Mouse (Mus musculus): ENCODE data around the gene Anp32b.

Gene Anp32b

GRCm38 (mm10) chr4:46450519-46451131 is at the start of gene Anp32b:
Anp32b (plus strand) TSS chr4:46450902.
- peak; percentile 93 for DNase-seq

- no peak for DNase-seq
Measured at GRCm38 (mm10) chr4:46404042-46404795, 46.5 kb upstream of the Anp32b start.

GRCm38 (mm10) chr4:46406966-46407703 is 43.6 kb upstream of the Anp32b start:
- no peak for DNase-seq

- no peak for DNase-seq
Measured at GRCm38 (mm10) chr4:46410677-46411076, 40.0 kb upstream of the Anp32b start.

GRCm38 (mm10) chr4:46411489-46411888 is 39.2 kb upstream of the Anp32b start:
- no peak for DNase-seq

- no peak for DNase-seq
Measured at GRCm38 (mm10) chr4:46412113-46412512, 38.6 kb upstream of the Anp32b start.

GRCm38 (mm10) chr4:46413406-46413805 is 37.3 kb upstream of the Anp32b start, which contains the start of gene Hemgn:
Hemgn (minus strand) TSS chr4:46413506.
- no peak for DNase-seq

GRCm38 (mm10) chr4:46417491-46417890 is 33.2 kb upstream of the Anp32b start:
- DNase-seq: peak; percentile 23

GRCm38 (mm10) chr4:46418851-46419250 is 31.9 kb upstream of the Anp32b start:
- DNase-seq: no peak

GRCm38 (mm10) chr4:46422625-46423024 is 28.1 kb upstream of the Anp32b start:
- no peak for DNase-seq

GRCm38 (mm10) chr4:46428903-46429499 is 21.7 kb upstream of the Anp32b start:
- no peak for DNase-seq

- no peak for DNase-seq
Measured at GRCm38 (mm10) chr4:46432339-46433036, 18.2 kb upstream of the Anp32b start.

GRCm38 (mm10) chr4:46442501-46442900 is 8.2 kb upstream of the Anp32b start:
- DNase-seq: no peak

- no peak for DNase-seq
Measured at GRCm38 (mm10) chr4:46445237-46445945, 5.3 kb upstream of the Anp32b start.

GRCm38 (mm10) chr4:46447461-46447860 is 3.2 kb upstream of the Anp32b start:
- DNase-seq: no peak

- DNase-seq: no peak
Measured at GRCm38 (mm10) chr4:46448886-46449285, 1.8 kb upstream of the Anp32b start.

GRCm38 (mm10) chr4:46450020-46450518 is 633 bp upstream of the Anp32b start:
- no peak for DNase-seq

- DNase-seq: peak; percentile 88
Measured at GRCm38 (mm10) chr4:46451240-46451757, 597 bp downstream of the Anp32b start.

GRCm38 (mm10) chr4:46451758-46452480 is 1.2 kb downstream of the Anp32b start:
- peak; percentile 81 for DNase-seq

GRCm38 (mm10) chr4:46452481-46452850 is 1.8 kb downstream of the Anp32b start:
- DNase-seq: peak; percentile 63

Data from kidney, adult 18-20 months (tissue).